Mouse (Mus musculus) adrenal gland, postnatal 10 days (tissue): Measurements from ENCODE around the gene Atp5g3. TPM values are rescaled to one million over a fixed set of nuclear protein-coding genes. Genes with fewer than 3 reads are reported as not detected.
"Not testable (repeated sequence)": the region's sequence is repeated elsewhere in the genome, so short reads cannot be mapped to it uniquely, and the experiment has no call there.

Experiments used
- DNase-seq: peaks from one replicate; pipeline ENCODE4 v3.0.0; 2021; ENCODE audit warnings: mixed read lengths
- long read RNA-seq, 2 experiments: library from polyadenylated mRNA; stranded (forward); transcript quantifications; one replicate each; pipeline ENCODE4 v2.0.0; 2021
- total RNA-seq, 2 experiments: library from RNA; stranded (reverse); gene quantifications; 2 replicates each; pipeline ENCODE4 v1.2.3; 2021

Atp5g3 gene
- total RNA-seq, result 100 to 1,000 TPM; 733 to 867 TPM
- long read RNA-seq, experiment 1, transcript Atp5g3-202 (5 exons, 723 nt), result minor isoform, 146 of 735 reads
- long read RNA-seq, experiment 1, transcript Atp5g3-201 (5 exons, 714 nt), result major isoform, 375 of 735 reads
- long read RNA-seq, experiment 1, partial matches to known transcripts, result 177 of 735 reads
- long read RNA-seq, experiment 1, other reads (novel, unspliced or antisense), result 36 of 735 reads
- long read RNA-seq, experiment 2, transcript Atp5g3-202 (5 exons, 723 nt), result minor isoform, 100 of 479 reads
- long read RNA-seq, experiment 2, transcript Atp5g3-201 (5 exons, 714 nt), result major isoform, 256 of 479 reads
- long read RNA-seq, experiment 2, partial matches to known transcripts, result 91 of 479 reads
- long read RNA-seq, experiment 2, other reads (novel, unspliced or antisense), result 30 of 479 reads

DNA sequence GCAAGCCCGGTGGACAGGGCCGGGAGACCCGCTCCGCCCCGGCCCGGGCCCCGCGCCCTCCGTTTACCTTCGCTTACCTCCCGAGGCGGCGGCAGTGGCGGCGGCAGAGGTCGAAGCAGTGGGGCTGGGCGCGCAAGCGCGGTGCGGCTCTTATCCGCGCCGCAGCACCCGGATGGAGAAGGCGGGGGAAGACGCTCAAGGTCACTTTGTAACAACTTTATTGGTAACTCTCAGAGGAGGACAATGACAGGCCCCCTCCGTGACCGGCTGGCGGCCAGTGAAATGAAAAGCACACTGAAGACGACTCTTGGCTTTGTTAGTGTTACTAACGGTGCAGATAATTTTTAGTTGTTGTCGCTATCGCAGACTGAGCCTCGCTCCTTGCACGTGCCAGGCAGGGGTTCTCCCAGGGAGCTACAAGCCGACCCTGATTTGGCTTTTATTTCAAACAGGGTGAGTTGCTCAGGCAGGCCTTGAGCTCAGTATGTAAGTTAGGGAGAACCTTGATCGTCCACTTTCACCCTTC, at the start of gene Atp5g3:
Atp5g3 (minus strand) TSS at position 152 of the 526 bp plus-strand sequence.
- peak; percentile 95 for DNase-seq

DNA sequence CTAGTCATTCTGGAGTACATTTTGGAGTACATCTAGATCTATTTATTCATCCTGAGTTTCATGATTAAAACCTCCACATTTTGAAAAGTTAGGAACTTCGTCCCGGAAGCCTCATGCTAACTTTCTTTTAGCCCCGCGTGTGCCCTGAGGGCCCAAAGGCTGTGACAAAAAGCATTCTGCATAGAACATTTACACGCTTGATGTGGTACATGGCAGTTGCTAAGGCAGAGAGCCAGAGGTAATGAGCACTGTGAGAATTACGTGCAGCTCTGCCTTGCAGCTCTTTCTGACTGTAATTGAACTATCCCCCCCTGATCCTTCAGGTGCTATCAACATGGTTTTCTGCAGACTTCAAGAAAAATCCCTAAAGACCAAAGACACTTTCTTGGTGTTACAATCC, 47.2 kb upstream of the Atp5g3 start:
- no peak for DNase-seq

DNA sequence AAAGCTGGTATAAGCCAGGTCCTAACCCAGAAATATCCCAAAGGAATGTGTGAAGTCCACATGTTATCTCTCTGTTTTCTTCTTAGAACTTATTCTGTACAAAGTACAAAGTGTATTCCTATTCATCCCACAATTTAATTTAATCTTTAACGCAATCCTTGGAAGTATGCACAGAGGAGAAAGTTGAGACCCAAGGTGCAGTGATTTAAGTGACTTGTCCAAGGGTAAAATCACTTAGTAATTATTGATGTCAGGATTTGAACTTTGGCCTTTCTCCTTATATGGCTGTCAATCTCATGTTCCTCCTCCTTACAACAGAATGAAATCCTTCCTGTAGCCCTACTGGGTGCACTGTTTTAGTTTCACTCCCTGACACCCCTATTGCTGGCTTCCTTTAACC, 42.5 kb upstream of the Atp5g3 start:
- no peak for DNase-seq

DNA sequence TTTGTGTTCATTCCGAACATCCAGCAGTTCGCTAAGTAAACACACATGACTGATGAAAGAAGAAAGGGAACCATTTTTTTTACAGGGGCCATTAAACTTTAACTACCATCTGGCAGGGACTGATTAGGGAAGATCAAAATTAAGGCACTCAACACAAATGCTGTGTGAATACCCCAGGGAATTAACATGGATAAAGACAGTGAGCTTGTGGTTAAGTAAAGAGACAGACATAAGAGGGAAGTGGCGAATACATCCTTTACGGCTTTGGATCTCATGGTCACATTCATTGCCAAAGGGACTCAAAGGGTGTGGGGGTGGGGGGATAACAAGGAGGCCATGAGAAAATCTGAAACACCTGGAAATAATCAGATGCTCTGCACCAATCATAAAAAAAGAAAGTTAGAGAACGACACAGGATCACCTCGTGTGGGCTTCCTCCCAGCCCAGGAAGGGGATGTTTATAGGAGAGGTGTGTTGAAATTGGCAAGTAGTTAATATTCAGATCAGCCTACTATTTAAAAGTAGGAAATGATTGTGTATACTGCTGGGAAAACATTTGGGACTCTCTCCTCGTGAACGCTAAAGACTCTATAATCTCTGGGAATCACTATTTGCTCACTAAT, 41.6 kb upstream of the Atp5g3 start:
- no peak for DNase-seq

DNA sequence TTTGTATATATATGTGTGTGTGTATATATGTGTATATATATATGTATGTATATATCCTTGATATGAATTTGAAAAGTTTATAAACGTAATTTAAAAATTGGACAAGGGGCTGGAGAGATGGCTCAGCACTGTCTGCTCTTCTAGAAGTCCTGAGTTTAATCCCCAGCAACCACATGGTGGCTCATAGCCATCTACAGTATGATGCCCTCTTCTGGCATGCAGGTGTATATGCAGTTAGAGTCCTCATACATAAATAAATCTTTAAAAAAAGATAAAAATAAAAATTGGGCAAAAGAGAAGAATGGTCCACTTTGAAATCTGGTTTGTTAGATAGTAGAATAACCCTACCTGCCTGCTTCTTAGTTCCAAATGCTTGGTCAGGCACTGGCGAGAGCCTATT, 36.2 kb upstream of the Atp5g3 start:
- DNase-seq, result no peak

DNA sequence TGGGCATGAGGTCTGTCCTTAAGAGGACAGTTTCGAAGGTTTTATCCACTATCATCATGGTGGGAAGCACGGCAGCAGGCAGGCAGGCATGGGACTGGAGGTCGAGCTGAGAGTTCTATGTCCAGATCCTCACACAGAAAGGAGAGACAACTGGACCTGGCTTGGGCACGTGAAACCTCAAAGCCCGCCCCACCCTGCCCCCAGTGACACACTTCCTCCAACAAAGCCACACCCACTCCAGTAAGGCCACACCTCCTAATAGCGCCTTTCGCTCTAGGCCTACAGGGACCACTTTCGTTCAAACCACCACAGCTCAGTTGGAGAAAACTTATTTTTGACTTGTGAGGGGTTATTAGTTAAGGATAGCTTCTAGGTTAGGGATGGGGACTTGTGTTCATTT, 32.6 kb upstream of the Atp5g3 start:
- no peak for DNase-seq

DNA sequence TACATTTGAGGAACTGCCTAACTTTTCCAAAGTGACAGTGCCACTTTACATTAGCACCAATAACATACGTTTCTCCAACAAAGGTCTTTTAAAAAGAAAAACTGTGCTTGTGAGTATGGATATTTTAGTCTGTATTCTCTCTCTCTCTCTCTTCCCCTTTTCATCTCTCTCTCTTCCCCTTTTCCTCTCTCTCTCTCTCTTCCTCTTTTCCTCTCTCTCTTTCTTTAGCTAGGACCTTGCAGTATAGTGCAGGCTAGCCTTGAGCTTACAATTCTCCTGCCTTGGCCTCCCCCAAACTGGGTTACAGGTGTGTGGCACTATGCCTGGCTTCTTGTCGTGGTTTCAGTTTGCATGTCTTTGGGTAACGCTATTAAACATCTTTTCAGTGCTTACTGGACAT, 31.7 kb upstream of the Atp5g3 start:
- DNase-seq, result no peak

DNA sequence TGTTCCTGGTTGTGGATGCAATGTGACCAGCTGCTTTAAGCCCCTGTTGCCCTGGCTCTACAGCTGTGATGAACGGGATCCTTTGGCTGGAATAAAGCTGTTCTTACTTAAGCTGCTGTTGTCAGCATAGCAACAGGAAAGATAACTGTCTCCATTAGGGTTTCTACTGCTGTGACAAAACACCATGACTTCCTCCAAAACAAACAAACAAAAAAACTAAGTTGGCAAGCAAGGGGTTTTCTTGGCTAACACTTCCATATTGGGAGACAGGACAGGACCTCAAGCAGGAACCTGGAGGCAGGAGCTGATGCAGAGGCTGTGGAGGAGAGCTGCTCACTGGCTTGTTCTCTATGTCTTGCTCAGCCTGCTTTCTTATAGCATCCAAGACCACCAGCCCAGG, 30.2 kb upstream of the Atp5g3 start:
- no peak for DNase-seq

DNA sequence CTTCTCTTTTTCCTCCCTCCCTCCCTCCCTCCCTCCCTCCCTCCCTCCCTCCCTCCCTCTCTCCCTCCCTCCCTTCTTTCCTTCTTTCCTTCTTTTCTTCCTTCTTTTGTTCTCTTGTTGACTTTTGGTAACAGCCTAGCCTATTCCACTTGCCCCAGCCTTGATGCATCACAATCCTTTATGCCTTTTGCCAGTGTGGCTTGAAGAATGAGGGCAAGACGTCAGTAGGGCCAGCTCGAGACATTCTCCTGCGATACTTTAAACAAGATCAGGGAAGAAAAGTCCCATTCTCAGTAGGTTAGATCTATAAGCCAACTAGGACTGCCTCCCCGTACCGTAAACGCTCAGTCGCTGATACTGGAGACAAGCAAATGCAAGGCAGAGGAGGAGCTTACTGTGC, 29.3 kb upstream of the Atp5g3 start:
- DNase-seq, result no peak

DNA sequence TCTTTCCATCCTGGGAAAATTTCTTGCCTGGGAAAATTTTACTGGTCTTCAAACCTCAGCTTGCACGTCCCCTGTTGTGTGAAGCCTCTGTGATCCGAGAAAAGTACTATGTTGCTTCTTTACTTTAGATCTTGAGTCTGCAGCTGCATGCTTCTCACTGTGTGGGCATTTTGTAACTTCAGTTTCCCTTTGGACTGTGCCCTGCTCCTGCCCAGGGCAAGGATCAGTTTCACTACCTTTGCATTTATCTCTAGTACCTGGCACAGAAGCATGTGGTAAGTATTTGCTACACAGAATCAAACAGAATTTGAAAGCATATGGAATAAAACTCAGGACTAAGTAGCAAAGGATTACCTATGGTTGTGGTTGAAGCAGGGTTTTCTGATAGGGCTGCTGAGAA, 27.8 kb upstream of the Atp5g3 start:
- DNase-seq, result no peak

DNA sequence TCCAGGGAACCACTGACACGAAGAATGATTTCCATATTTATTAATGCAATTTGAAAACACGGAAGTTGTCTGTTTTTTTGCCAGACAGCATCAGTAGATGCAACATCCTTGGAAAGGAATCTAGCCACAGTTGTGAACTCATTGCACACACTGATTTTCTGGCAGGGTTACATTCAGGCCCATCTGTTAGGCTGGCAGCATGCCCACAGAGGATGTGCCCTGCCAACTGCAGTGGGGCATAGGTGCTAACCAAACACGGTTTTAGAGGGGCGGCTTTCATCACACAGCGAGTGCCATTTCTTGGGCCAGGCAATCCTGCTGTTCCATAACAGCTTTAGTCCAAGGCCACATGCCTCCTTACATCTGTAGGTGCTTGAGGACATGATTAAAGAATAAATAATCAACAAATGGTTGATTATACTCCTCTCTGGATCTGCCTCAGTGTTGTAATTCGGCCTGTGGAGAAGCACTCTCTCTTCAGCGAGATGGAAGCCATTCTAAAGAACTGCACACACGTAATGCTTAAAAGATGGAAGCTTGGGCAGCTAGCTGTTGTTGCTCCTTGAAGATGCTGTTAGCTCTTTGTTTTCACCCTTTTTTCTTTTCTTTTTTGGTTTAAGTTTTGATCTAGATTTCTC, 21.7 kb upstream of the Atp5g3 start:
- DNase-seq, result peak; percentile 52

DNA sequence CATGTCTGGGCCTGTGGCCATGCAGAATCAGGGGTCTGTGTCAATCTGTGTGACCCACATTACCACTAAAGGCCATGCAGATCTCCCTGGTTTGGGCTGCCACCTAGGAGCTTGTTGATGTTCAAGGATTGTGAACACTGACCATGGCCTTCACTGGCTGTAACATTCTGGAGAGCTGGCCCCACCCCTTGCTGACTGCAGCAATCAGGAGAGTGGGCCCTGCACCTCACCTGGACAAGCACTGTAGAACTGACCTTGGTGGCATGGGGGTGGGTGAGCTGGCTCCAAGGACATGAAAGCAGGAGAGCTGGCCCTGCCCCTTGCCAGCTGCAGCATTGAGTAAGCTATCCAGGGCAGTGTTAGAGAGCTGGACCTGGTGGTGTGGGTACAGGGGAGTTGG, 16.6 kb upstream of the Atp5g3 start:
- peak; percentile 30 for DNase-seq

DNA sequence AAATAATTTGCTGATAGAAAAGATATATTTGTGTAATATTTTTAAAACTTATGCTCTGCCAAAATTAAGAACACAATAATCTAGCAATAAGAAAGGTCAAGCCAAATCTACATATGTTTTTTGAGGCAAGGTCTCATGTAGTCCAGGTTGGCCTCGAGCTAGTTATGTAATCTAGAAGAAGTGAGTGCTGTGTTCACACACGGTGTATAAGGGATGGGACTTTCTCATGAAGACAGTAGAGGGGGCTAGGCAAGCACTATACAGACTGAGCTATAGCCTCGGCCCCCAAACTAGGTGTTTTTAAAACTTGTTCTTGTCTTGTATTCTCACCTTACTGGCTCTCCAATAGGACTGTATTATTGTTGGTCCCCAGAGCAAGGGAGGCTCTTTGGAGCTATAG, 14.4 kb upstream of the Atp5g3 start:
- DNase-seq, result no peak

DNA sequence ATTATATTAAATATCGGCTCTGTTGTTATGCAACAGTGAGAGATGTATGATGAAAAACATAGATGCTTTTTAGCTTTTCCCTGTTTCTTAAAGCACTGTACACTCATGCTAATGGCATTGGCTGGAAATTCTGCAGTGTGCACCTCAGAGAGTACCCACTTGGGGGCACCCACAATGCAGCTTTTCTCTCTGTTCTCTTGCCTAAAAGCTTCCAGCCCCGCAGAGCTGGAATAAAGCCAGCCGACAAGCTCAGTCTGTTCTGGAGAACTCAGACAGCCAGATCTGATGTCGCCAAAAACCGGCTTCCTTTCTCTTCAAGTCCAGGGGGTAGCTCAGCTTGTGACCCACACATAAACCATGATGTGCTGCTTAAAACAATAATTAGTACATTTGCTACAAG, 14.0 kb upstream of the Atp5g3 start:
- DNase-seq, result peak; percentile 90

DNA sequence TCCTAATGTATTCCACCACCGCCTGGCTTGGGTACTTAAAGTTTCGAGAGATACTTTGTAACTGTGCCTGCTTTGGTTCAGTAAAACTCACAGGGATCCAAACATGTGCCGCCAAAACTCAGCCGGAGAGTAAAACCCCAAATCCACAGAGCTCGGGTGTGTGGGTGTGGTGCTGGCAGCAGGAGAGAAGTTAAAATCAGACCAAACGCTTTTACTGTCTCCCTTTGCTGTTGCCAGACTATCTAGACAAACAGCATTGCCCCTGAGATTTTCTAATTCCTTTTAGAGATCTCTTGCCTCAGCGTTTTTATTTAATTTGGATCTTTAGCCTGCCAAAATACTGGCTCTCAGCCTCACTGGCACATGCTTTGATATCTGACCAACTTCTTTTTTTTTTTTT, 8.5 kb upstream of the Atp5g3 start:
- peak; percentile 40 for DNase-seq

DNA sequence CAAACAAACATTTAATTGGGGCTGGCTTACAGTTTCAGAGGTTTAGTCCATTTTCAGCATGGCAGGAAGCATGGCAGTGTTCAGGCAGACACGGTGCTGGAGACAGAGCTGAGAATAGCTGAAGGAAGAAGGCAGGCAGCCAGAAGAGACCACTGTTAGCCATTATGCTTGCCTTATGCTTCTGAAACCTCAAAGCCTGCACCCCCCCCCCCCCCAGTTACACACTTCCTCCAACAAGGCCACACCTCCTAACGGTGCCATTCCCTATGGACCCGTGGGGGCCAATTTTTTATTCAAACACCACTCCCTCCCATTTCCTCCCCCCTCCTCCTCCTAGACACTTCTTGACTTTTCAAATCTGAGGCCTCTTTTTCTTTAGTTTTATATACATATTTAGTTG, 1.1 kb upstream of the Atp5g3 start:
- DNase-seq, result peak; percentile 51

DNA sequence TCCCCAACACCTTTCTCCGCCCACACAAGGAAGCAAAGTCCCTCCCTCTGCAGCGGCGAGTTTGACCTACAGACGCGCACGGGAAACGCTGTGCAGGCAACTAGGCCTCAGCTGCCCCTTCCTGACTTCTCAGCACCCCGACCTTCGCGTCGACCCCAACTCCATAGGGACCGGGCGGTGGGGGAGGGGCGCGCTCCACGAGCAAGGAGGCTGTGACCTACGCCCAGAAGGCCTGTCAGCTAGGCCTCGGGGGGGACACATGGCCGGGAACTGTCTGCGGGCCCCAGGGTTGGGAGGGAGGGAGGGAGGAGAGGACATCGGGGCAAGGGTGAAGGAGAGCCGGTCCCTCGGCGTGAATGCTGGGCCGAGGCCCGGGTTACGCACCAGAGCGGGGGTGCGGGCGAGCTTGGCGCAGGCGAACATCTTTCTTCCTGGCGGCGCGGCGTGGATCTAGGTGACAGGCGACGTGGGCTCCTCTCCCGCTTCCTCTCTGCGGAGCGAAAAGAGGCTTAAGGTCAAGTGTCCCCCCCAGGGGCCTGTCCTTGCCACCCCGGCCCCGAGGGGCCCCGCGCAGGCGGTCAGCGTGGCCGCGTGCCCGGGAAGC, 453 bp downstream of the Atp5g3 start:
- peak; percentile 89 for DNase-seq

DNA sequence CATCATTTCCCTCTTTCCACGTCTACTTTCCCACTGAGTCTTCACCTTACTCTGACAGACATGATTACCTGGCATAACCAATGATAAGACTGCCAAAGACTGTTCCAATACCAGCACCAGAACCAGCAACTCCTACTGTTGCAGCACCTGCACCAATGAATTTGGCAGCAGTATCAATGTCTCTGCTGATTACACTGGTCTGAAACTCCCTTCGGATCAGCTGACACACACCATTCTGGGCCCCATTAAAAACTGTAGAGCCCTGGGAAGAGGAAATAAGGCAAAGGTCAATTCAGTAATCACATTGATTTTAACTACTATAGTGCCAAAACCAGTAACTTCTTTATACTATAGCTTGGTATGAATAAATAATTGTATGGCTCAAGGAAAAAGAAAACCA, 2.0 kb downstream of the Atp5g3 start:
- no peak for DNase-seq

DNA sequence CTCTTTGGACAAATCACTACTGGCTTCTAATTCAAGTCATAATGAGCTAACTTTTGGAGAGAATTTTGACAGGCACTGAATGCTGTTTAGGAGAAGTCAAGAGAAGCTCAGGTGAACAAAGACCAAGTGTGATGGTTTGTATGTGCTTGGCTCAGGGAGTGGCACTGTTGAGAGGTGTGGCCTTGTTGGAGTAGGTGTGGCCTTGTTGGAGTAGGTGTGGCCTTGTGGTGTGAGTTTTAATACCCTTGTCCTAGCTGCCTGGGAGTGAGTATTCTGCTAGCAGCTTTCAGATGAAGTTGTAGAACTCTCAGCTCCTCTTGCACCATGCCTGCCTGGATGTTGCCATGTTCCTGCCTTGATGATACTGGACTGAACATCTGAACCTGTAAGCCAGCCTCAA, 6.4 kb downstream of the Atp5g3 start:
- not testable (repeated sequence) for DNase-seq

DNA sequence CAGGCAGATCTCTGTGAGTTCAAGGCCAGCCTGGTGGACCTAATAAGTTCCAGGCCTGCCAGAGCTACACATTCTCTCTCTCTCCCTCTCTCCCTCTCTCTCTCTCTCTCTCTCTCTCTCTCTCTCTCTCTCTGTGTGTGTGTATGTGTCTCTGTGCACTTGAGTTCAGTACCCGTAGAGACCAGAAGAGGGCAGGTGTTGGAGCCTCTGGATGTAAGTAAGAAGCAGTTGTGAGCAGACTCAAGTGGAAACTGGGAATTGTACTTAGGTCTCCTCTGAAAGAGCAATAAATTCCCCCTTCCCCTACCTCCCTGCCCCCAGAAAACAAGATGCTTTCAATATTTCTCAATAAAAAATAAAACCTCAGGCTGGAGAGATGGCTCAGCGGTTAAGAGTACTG, 7.6 kb downstream of the Atp5g3 start:
- no peak for DNase-seq

DNA sequence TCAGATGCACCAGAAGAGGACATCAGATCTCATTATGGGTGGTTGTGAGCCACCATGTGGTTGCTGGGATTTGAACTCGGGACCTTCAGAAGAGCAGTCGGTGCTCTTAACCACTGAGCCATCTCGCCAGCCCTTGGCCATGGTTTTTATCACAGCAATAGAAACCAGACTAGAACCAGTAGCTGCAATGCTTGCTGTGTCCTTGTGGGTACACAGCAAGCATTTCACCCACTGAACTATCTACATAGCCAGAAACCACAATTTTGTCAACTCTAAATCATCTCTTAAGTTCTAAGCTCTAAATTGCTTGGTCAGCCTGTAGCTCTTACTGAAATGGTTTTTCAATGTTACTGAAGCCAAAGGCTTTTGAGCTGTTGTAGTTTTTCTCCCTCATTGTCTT, 8.8 kb downstream of the Atp5g3 start:
- not testable (repeated sequence) for DNase-seq

DNA sequence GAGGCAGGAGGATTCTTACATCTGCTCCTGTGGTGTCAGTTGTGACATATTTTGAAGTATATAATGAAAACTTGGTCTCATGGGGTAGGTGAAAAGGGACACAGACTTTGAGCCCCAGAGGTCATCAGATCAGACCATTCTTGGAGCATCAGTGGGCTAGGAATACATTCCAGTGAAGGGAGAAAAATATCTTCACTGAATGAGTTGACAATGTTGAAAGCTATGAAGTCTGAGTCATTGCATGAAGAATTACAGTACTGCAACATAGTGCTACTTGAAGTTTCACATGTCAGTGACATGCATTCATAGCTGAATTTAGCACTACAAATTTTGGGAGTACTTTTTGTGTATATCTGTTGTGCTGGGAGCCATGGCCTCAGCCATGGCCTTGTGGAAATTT, 10.0 kb downstream of the Atp5g3 start:
- no peak for DNase-seq

DNA sequence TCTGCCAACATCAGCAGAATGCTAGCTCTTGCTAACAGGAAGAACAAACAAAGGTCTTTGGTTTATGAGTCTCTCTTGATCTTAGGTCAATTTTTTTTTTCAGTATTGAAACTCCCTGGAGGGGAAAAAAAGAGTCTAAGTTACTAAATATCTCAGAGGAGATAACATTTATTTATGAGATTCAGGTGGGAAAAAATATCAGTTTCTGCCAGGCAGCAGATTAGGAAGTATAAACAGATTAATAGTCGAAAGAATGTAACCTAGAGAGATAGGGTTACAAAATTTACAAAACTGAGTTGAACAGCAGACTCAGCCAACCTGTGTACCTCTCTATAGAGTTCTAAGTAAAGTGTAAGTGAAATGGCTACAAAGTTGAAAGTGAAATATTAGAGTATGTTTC, 10.8 kb downstream of the Atp5g3 start:
- no peak for DNase-seq
